In genomic region chr11:80553046-80553445, GRCm38 (mm10) we compare ENCODE assay signal across 25 mouse cellular contexts.
"Had no signal": no experiment of that assay in that cellular context is flagged by ENCODE, and none has a peak within 500 bp of the region (broad histone marks: within the 10 kb centered on the region; RNA-seq: fewer than 3 reads in every experiment).

No protein-coding gene starts in this region.

- H3K4me3 ChIP-seq: heart, adult 2 months; heart, embryonic 13.5 days; heart, embryonic 15.5 days; hindbrain, embryonic 13.5 days; hindbrain, embryonic 15.5 days; intestine, embryonic 15.5 days; layer of hippocampus, adult 2 months; left cerebral cortex, adult 2 months; limb, embryonic 13.5 days; limb, embryonic 15.5 days; liver, embryonic 12.5 days had no signal

- ATAC-seq: hindbrain, postnatal 0 days; inflammation-experienced regulatory T-cells, adult 6 months; intestine, embryonic 15.5 days; intestine, postnatal 0 days; liver, embryonic 12.5 days had no signal

- H3K36me3 ChIP-seq: heart, embryonic 13.5 days; heart, embryonic 15.5 days; hindbrain, embryonic 13.5 days; hindbrain, embryonic 15.5 days; intestine, embryonic 15.5 days; limb, embryonic 13.5 days; limb, embryonic 15.5 days; liver, embryonic 12.5 days had no signal

- H3K4me2 ChIP-seq: heart, embryonic 11.5 days; heart, embryonic 13.5 days; heart, embryonic 15.5 days; hindbrain, embryonic 13.5 days; hindbrain, embryonic 15.5 days; intestine, embryonic 15.5 days; limb, embryonic 13.5 days; limb, embryonic 15.5 days; liver, embryonic 12.5 days had no signal

- H3K27me3 ChIP-seq: heart, embryonic 13.5 days; heart, embryonic 15.5 days; hindbrain, embryonic 15.5 days; intestine, embryonic 15.5 days; limb, embryonic 13.5 days; limb, embryonic 15.5 days had no signal

- H3K9ac ChIP-seq: heart, embryonic 13.5 days; heart, embryonic 15.5 days; hindbrain, embryonic 13.5 days; hindbrain, embryonic 15.5 days; intestine, embryonic 15.5 days; limb, embryonic 13.5 days; limb, embryonic 15.5 days; liver, embryonic 12.5 days had no signal

- H3K9me3 ChIP-seq: heart, embryonic 13.5 days; heart, embryonic 15.5 days; hindbrain, embryonic 13.5 days; hindbrain, embryonic 15.5 days; intestine, embryonic 15.5 days; limb, embryonic 13.5 days; limb, embryonic 15.5 days; liver, embryonic 12.5 days had no signal

- DNase-seq: gastrocnemius, postnatal 14 days; gastrocnemius, postnatal 36 days; heart, adult 2 months; heart, postnatal 14 days; heart, postnatal 4 days; kidney, adult 18-20 months; kidney, adult 8-10 months; kidney, postnatal 10 days; kidney, postnatal 25 days; kidney, postnatal 4 days; left cerebral cortex, postnatal 4 days had no signal

- H3K27ac ChIP-seq: heart, adult 2 months; heart, embryonic 13.5 days; heart, embryonic 15.5 days; hindbrain, embryonic 13.5 days; hindbrain, embryonic 15.5 days; hindbrain, postnatal 0 days; intestine, embryonic 15.5 days; limb, embryonic 13.5 days; limb, embryonic 15.5 days; liver, embryonic 12.5 days had no signal

- H3K4me1 ChIP-seq: heart, embryonic 13.5 days; heart, embryonic 15.5 days; intestine, embryonic 15.5 days; liver, embryonic 12.5 days had no signal
